Mouse (Mus musculus): ENCODE data around the gene Rela.
"Not testable (repeated sequence)": the region's sequence is repeated elsewhere in the genome, so short reads cannot be mapped to it uniquely, and the experiment has no call there.

The Rela gene

GRCm38 (mm10) chr19:5666386-5666785, 29.1 kb downstream of the Rela start:
- DNase-seq, result no peak

GRCm38 (mm10) chr19:5668372-5668771, 31.1 kb downstream of the Rela start:
- DNase-seq, result no peak

- no peak for DNase-seq
Observed at GRCm38 (mm10) chr19:5680432-5680831, 43.1 kb downstream of the Rela start.

- DNase-seq, result no peak
Observed at GRCm38 (mm10) chr19:5684236-5684635, 47.0 kb downstream of the Rela start.

- no peak for DNase-seq
Observed at GRCm38 (mm10) chr19:5684985-5685384, 47.7 kb downstream of the Rela start.

- DNase-seq, result no peak
Observed at GRCm38 (mm10) chr19:5685431-5685830, 48.1 kb downstream of the Rela start.

GRCm38 (mm10) chr19:5685861-5686260, 48.6 kb downstream of the Rela start:
- DNase-seq, result no peak

- no peak for DNase-seq
Observed at GRCm38 (mm10) chr19:5686437-5686836, 49.2 kb downstream of the Rela start.

GRCm38 (mm10) chr19:5686954-5687353, 49.7 kb downstream of the Rela start:
- DNase-seq, result not testable (repeated sequence)

- no peak for DNase-seq
Observed at GRCm38 (mm10) chr19:5687738-5688137, 50.5 kb downstream of the Rela start.

- peak; percentile 98 to 99 for DNase-seq
Observed at GRCm38 (mm10) chr19:5688200-5689087, 51.2 kb downstream of the Rela start, which contains the start of the genes Map3k11 and Pcnx3. Gene Map3k11, plus strand, starts transcription at chr19:5688742. Gene Pcnx3, minus strand, starts transcription at chr19:5688908.

GRCm38 (mm10) chr19:5689088-5689428, 51.8 kb downstream of the Rela start:
- DNase-seq, result peak in 1 of 2 experiments; percentile 17

- DNase-seq, result peak; percentile 92 to 94
Observed at GRCm38 (mm10) chr19:5689565-5690342, 52.5 kb downstream of the Rela start.

GRCm38 (mm10) chr19:5690343-5690735, 53.1 kb downstream of the Rela start:
- no peak for DNase-seq

GRCm38 (mm10) chr19:5691601-5692000, 54.3 kb downstream of the Rela start:
- DNase-seq, result peak in 1 of 2 experiments; percentile 26

GRCm38 (mm10) chr19:5692086-5692912, 55.0 kb downstream of the Rela start:
- DNase-seq, result peak; percentile 78 to 90

- DNase-seq, result peak in 1 of 2 experiments; percentile 32
Observed at GRCm38 (mm10) chr19:5692913-5693396, 55.7 kb downstream of the Rela start.

GRCm38 (mm10) chr19:5693801-5694200, 56.5 kb downstream of the Rela start:
- no peak for DNase-seq

GRCm38 (mm10) chr19:5695849-5696462, 58.7 kb downstream of the Rela start:
- no peak for DNase-seq

Measured in lung, postnatal 4 days (tissue).